Mouse (Mus musculus): ENCODE results near the gene Skida1.

Gene Skida1

GRCm38 (mm10) chr2:18011226-18011625 is 37.6 kb downstream of the Skida1 start:
- DNase-seq = no peak

GRCm38 (mm10) chr2:18005137-18005536 is 43.7 kb downstream of the Skida1 start:
- no peak for DNase-seq

GRCm38 (mm10) chr2:18004286-18004685 is 44.6 kb downstream of the Skida1 start:
- no peak for DNase-seq

GRCm38 (mm10) chr2:18002306-18002705 is 46.5 kb downstream of the Skida1 start:
- no peak for DNase-seq

- DNase-seq = no peak
These were observed 52.0 kb downstream of the Skida1 start, which contains the start of gene H2al2a for GRCm38 (mm10) chr2:17996858-17997257. Gene H2al2a (minus strand): TSS chr2:17996958.
